Mouse (Mus musculus) stomach, embryonic 15.5 days (tissue): Measurements from ENCODE around the gene Cdkl1. TPM values are rescaled to one million over a fixed set of nuclear protein-coding genes. Genes with fewer than 3 reads are reported as not detected.

Experiments used
- ATAC-seq: fragments of 200-750 bp; cut with Nextera tagmentation; 2 replicates; pipeline ENCODE4 v1.8.0; 2017; ENCODE audit warnings: low read depth, moderate number of reproducible peaks, moderate TSS enrichment; ENCODE audit not compliant: insufficient read depth, low FRiP score
- H3K27ac ChIP-seq: fragments of 300-500 bp; sonication (generic); 2 replicates; pipeline ENCODE4 v1.5.1; 2015; ENCODE audit warnings: mild to moderate bottlenecking, inconsistent platforms
- H3K27me3 ChIP-seq: fragments of 300-500 bp; sonication (generic); replicated peaks from 2 replicates; pipeline ENCODE4 v1.6.1; 2015; ENCODE audit warnings: inconsistent platforms
- H3K36me3 ChIP-seq: fragments of 300-500 bp; sonication (generic); 2 replicates; pipeline ENCODE4 v1.6.1; 2015; ENCODE audit warnings: inconsistent platforms
- H3K4me1 ChIP-seq: fragments of 300-500 bp; sonication (generic); 2 replicates; pipeline ENCODE4 v1.6.1; 2015; ENCODE audit warnings: inconsistent platforms
- H3K4me2 ChIP-seq: fragments of 300-500 bp; sonication (generic); 2 replicates; pipeline ENCODE4 v1.6.1; 2015; ENCODE audit warnings: mild to moderate bottlenecking, inconsistent platforms
- H3K4me3 ChIP-seq: fragments of 300-500 bp; sonication (generic); replicated peaks from 2 replicates; pipeline ENCODE4 v1.5.1; 2015; ENCODE audit warnings: inconsistent platforms
- H3K9ac ChIP-seq: fragments of 300-500 bp; sonication (generic); 2 replicates; pipeline ENCODE4 v1.6.1; 2015; ENCODE audit warnings: inconsistent platforms
- H3K9me3 ChIP-seq: fragments of 300-500 bp; sonication (generic); 2 replicates; pipeline ENCODE4 v1.6.1; 2016; ENCODE audit warnings: inconsistent platforms
- WGBS: fragments of 180-500 bp; shearing (Covaris S2); methylation state at CpG from one replicate; pipeline ENCODE4 v1.1.7; 2015; 5-methylcytosine and 5-hydroxymethylcytosine counted together
- polyA plus RNA-seq: library from polyadenylated mRNA; unstranded; fragments of >200 nt; fragmentation: Nextera tagmentation; extraction: Ambion mirVana; gene quantifications from 2 replicates; pipeline ENCODE4 v1.2.1, GENCODE M21; 2015

The Cdkl1 gene
- polyA plus RNA-seq, 1 experiment from 2014 or later: 4.2 TPM

DNA sequence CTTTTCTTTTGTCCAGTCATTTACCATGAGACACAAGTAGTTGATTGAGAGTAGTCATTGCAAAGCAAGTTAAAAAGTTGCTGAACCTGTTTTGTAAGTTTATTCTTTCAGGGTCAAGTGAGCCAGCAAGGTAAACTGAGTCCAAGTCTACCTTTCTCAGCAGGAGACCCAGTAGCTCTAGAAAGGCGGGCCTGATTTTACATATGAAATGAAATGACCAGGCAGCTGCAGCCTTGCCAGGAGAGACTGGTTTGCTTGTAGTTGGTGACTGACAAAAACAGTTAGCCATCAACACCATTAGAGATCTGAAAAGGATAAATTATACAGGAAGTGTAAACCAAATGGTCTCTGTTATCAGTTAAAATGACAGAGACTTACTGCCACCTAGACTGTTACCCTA, 60.8 kb downstream of the Cdkl1 start:
- H3K9ac ChIP-seq: no peak overlapping the region
- no peaks in the 10 kb centered on the region for H3K9me3 ChIP-seq
- no peak overlapping the region for H3K4me2 ChIP-seq
- no peaks in the 10 kb centered on the region for H3K27me3 ChIP-seq
- H3K4me1 ChIP-seq: no peaks in the 10 kb centered on the region
- ATAC-seq: no peak
- 84% methylated on average over 1 of the region's 1 CpGs for WGBS
- no peak overlapping the region for H3K4me3 ChIP-seq
- no peaks in the 10 kb centered on the region for H3K36me3 ChIP-seq
- no peak overlapping the region for H3K27ac ChIP-seq

DNA sequence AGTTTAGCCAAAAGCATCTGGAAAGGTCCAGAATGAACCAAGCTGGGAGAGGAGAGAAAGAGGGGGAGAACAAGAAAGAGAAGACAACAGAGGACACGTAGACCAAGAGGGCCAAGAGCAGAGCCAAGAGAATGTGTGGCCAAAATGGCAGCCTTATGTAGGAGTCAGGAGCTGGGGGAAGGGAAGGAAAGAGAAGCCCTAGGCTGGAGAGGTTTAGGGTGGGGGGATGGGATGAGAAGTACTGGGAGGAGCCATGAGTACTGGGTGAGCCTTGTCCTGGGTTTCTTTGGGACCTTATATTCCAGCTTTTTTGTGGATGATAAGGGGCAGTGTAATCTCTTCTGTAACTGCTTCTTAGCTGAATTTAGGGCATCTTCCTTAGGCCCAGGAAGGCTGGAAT, 61.8 kb downstream of the Cdkl1 start:
- H3K4me2 ChIP-seq: no peak overlapping the region
- no peaks in the 10 kb centered on the region for H3K9me3 ChIP-seq
- no peaks in the 10 kb centered on the region for H3K36me3 ChIP-seq
- no peaks in the 10 kb centered on the region for H3K27me3 ChIP-seq
- no peak overlapping the region for H3K27ac ChIP-seq
- no peak for ATAC-seq
- H3K4me1 ChIP-seq: 0 out of 2 replicates have a peak, but pooled peaks cover under 1% of the 10 kb centered on the region
- 87% methylated on average over 1 of the region's 1 CpGs for WGBS
- no peak overlapping the region for H3K9ac ChIP-seq
- H3K4me3 ChIP-seq: no peak overlapping the region

DNA sequence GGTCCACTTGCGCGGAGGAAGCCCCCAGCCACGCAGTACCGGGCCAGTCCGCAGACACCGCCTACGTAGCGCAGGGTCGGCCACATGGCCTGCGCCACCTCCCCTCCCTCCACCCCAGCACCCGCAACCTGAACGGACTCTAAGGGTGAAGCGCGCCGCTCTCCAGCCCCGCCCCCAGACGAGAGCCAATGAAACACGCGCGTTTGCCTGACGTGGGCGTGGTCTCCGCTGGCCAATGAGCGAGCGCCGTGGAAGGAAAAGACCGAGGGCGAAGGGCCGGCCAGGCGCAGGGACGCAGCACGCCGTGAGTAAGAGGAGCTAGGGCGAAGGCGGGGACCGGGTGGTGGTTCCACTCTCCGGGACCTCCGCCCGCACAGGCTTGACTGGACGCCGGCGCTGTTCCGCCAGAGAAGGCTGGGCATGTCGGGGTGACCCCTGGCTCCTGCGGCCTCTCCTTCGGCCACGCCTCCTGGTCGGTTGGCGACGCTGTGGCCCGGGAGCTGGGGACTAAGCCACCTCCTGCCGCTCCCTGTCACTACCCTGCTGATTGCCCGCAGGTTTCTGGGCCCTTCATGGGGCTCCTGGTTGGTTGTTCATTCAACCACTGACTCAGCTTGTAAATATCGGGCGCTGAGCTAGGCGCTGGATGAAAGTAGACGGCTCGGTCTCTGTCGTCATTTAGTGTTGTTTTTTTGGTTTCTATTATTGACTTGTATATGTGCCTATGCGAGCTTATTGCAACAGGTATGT, 66.2 kb downstream of the Cdkl1 start, which contains the start of the genes L2hgdh and Atp5s:
Gene L2hgdh (minus strand): TSS at position 163 of the 750 bp plus-strand sequence.
Gene Atp5s (plus strand): TSS at position 240 of the 750 bp plus-strand sequence.
- WGBS: under 1% methylated on average over 59 of the region's 60 CpGs
- Histone ChIP-seq H3K36me3 (0 out of 2 replicates have a peak, but pooled peaks cover 2% of the 10 kb centered on the region), H3K9me3 (no peaks in the 10 kb centered on the region), H3K27ac (peak within 1 kb of the TSS; percentile 88), H3K4me2 (peak within 1 kb of the TSS; percentile 78), H3K4me1 (0 out of 2 replicates have a peak, but pooled peaks cover 7% of the 10 kb centered on the region), H3K27me3 (no peaks in the 10 kb centered on the region), H3K9ac (peak within 1 kb of the TSS; percentile 58), H3K4me3 (peak within 1 kb of the TSS; percentile 63)
- peak; percentile 97 for ATAC-seq

DNA sequence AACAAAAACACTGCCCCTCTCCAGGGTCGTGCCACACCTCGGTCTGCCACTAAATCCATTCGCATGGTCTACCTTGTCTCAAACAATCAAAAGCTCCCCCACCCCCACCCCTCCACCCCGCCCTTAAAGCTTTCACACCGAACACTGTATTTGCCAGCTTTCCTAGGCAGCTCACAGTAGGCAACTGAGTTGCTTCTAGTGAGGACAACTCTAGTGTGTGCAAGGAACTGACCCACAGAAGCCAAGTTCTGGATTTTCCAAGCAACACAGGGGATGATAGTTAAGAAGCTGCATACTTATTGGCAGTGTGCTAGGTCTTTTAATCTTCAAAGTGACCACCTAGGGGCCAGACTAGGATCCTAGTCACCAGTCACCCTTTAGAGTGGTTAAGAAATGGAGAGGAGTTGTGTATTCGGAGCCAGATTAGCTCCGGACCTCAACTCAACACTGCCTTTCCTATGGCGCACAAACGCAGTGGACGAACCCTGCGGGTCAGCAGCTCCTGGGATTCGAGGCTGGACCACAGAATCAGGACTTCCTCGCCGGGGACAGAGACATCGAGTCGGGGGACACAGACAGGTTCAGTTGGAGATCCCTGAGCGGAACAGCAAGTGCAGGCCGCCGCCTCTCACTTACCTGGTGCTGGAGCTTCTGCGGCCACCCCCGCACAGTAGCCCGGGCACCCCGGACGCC, 66.9 kb downstream of the Cdkl1 start:
- peaks cover 9% of the 10 kb centered on the region; the same call in 1 of the 2 replicates for H3K36me3 ChIP-seq
- peak overlapping the region; percentile 41; the same call in 1 of the 2 replicates for H3K27ac ChIP-seq
- H3K9me3 ChIP-seq: no peaks in the 10 kb centered on the region
- H3K27me3 ChIP-seq: no peaks in the 10 kb centered on the region
- H3K4me2 ChIP-seq: peak overlapping the region; percentile 78
- ATAC-seq: no peak
- 2% methylated on average over 24 of the region's 24 CpGs for whole genome bisulfite sequencing
- H3K9ac ChIP-seq: peak overlapping the region; percentile 58
- H3K4me1 ChIP-seq: 0 out of 2 replicates have a peak, but pooled peaks cover 7% of the 10 kb centered on the region
- peak overlapping the region; percentile 63 for H3K4me3 ChIP-seq

DNA sequence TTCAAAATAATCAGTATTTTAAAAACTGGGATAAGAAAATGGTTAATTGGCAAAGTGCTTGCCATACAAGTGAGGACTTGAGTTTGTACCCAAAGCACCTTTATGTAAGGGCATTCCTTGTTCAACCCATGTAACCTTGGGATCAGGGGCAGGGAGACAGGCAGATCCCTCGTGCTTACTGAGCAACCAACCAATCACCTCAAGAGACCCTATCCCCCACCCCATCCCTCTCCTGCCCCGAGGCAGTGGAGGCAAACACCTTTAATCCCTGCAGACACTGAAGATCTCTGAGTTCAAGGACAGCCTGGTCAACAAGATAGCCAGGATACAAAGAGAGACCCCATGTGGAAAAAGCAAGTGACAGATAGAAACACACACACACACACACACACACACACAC, 67.7 kb downstream of the Cdkl1 start:
- 57% methylated on average over 2 of the region's 2 CpGs for WGBS

DNA sequence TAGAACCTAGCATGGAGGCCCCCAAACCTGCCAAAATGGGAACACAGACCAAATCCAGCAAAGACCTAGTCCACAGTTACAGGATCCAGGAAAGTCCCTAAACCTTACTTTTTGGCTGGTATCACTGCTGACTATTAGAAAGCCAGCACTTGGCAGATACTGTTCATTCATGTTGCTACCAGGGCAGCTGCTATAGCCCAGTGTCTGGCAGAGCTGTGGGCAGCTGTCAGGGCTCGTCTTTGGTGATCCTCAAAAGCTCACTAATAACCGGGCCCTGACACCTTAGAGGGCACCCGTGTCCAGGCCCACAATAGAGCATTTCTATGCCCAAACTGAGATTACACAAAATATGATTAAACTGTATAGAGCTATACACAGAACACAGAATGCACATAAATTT, 68.2 kb downstream of the Cdkl1 start:
- Histone ChIP-seq H3K4me3 (no peak overlapping the region), H3K36me3 (peaks cover 16% of the 10 kb centered on the region; the same call in 1 of the 2 replicates), H3K4me1 (0 out of 2 replicates have a peak, but pooled peaks cover 7% of the 10 kb centered on the region), H3K4me2 (no peak overlapping the region), H3K9ac (no peak overlapping the region), H3K27ac (no peak overlapping the region), H3K27me3 (no peaks in the 10 kb centered on the region), H3K9me3 (no peaks in the 10 kb centered on the region)
- no peak for ATAC-seq
- 88% methylated on average over 3 of the region's 3 CpGs for WGBS

More for the DNA sequence above, 67.7 kb downstream of the Cdkl1 start:
- H3K4me1 ChIP-seq: 0 out of 2 replicates have a peak, but pooled peaks cover 7% of the 10 kb centered on the region
- peak overlapping the region; percentile 63 for H3K4me3 ChIP-seq
- no peak overlapping the region for H3K9ac ChIP-seq
- peak overlapping the region; percentile 78 for H3K4me2 ChIP-seq
- no peaks in the 10 kb centered on the region for H3K9me3 ChIP-seq
- no peak for ATAC-seq
- no peak overlapping the region for H3K27ac ChIP-seq
- peaks cover 12% of the 10 kb centered on the region; the same call in 1 of the 2 replicates for H3K36me3 ChIP-seq
- H3K27me3 ChIP-seq: no peaks in the 10 kb centered on the region

DNA sequence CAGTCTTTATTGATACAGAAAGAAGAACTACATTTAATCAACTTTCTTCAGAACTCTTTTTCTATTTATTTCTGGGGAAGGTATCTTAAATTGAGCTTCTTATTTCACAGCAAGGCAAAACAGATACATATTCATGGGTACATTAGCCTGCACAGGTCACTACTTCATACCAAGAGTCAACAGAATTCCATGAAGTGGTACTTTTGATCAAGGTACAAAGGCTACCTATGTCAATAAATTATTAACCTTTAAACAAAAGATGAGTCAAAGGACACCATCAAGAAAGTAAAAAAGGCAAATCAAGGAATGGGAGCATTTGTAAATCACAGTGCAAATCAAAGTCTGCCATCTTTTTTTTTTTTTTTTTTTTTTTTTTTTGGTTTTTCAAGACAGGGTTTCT, 77.4 kb downstream of the Cdkl1 start:
- ATAC-seq: no peak
- H3K4me3 ChIP-seq: no peak overlapping the region
- H3K27ac ChIP-seq: no peak overlapping the region
- no peaks in the 10 kb centered on the region for H3K27me3 ChIP-seq
- no peak overlapping the region for H3K9ac ChIP-seq
- H3K36me3 ChIP-seq: peaks cover 12% of the 10 kb centered on the region; the same call in 1 of the 2 replicates
- H3K9me3 ChIP-seq: no peaks in the 10 kb centered on the region
- no peak overlapping the region for H3K4me2 ChIP-seq
- H3K4me1 ChIP-seq: no peaks in the 10 kb centered on the region

DNA sequence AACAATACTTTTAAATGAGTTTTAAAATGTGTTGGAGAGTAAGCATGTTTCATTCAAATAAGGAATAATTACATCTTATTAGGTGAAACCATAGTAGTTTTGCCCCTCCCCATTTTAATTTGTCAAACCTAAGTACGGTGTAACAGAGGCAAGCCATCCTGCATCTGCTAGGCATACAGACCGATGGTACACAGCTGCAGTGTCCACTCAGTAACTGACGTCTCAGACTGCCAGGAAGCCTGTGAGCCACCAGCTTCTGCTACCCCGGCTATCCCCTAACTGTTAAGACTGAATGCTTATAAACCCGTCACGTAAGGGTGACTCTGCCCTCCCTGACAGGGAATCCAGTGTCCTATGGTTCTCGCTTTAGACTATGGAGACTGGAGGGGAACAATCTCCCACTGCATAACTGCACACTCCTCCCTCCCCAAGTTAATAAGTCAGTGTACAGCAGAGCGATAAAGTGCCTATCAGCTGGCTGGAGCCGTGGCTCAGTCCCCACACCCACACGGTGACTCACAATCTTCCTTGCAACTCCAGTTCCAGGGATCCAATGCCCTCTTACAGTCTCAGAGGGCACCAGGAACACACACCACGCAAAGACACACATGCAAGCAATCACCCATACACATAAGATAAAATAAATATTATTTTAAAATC, 86.1 kb downstream of the Cdkl1 start:
- H3K9ac ChIP-seq: no peak overlapping the region
- no peak overlapping the region for H3K4me3 ChIP-seq
- ATAC-seq: peak; percentile 91
- WGBS: 65% methylated on average over 11 of the region's 11 CpGs
- no peak overlapping the region for H3K4me2 ChIP-seq
- no peak overlapping the region for H3K27ac ChIP-seq
- no peaks in the 10 kb centered on the region for H3K9me3 ChIP-seq
- H3K4me1 ChIP-seq: no peaks in the 10 kb centered on the region
- H3K27me3 ChIP-seq: no peaks in the 10 kb centered on the region
- H3K36me3 ChIP-seq: peaks cover 2% of the 10 kb centered on the region; the same call in 1 of the 2 replicates

DNA sequence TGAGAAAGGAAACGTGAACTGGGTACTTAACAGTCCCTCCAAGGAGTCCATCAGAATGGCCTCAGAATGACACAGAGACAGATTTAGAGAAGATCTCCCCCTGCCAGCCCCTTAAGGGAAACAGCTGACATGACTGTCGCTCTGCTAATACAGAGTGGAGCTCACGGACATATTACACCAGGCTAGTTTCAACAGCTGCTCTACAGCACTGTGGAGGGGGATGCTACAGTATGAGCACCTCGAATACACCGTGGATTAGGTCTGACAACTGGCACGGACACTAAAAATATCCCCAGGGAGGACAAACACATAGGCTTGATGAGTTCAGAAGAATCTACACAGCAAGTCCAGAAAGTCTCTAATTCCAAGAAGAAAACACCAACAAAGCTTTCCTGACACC, 92.7 kb downstream of the Cdkl1 start:
- no peak overlapping the region for H3K27ac ChIP-seq
- no peaks in the 10 kb centered on the region for H3K36me3 ChIP-seq
- no peaks in the 10 kb centered on the region for H3K27me3 ChIP-seq
- no peaks in the 10 kb centered on the region for H3K9me3 ChIP-seq
- ATAC-seq: no peak
- no peak overlapping the region for H3K4me3 ChIP-seq
- 83% methylated on average over 6 of the region's 6 CpGs for WGBS
- H3K4me2 ChIP-seq: no peak overlapping the region
- no peaks in the 10 kb centered on the region for H3K4me1 ChIP-seq
- no peak overlapping the region for H3K9ac ChIP-seq
